Mouse (Mus musculus) C2C12 (cell line): ENCODE data around the gene Scn2b. TPM values are rescaled to one million over a fixed set of nuclear protein-coding genes. Genes with fewer than 3 reads are reported as not detected.

Experiments used
- H3K27me3 ChIP-seq: one replicate; pipeline ENCODE4 v1.6.1; 2011; ENCODE audit not compliant: control insufficient read depth, insufficient read depth, insufficient read length
- H3K36me3 ChIP-seq: one replicate; pipeline ENCODE4 v1.6.1; 2011; ENCODE audit not compliant: control insufficient read depth, insufficient read depth
- H3K4me3 ChIP-seq: one replicate; pipeline ENCODE4 v1.5.1; 2011; ENCODE audit warnings: mild to moderate bottlenecking, control low read depth; ENCODE audit not compliant: poor library complexity, insufficient read depth, severe bottlenecking
- H3K79me2 ChIP-seq: one replicate; pipeline ENCODE4 v1.6.1; 2011; ENCODE audit not compliant: control insufficient read depth, insufficient read depth
- H3K79me3 ChIP-seq: one replicate; pipeline ENCODE4 v1.6.1; 2011; ENCODE audit warnings: low read depth, control low read depth
- H3ac ChIP-seq: one replicate; pipeline ENCODE3; 2011; ENCODE audit warnings: low read depth; ENCODE audit not compliant: control insufficient read depth, insufficient read length
- CEBPB ChIP-seq: IDR thresholded peaks from one replicate; pipeline ENCODE4 v1.6.1; 2011; ENCODE audit warnings: low read depth, mild to moderate bottlenecking, control low read depth, moderate library complexity
- CTCF ChIP-seq: IDR thresholded peaks from one replicate; pipeline ENCODE4 v1.5.1; 2011; ENCODE audit not compliant: control insufficient read depth, insufficient read depth, insufficient read length
- FOSL1 ChIP-seq: IDR thresholded peaks from one replicate; pipeline ENCODE4 v1.8.0; 2011; ENCODE audit warnings: mild to moderate bottlenecking, low read length; ENCODE audit not compliant: poor library complexity, insufficient read depth, severe bottlenecking
- MAX ChIP-seq: IDR thresholded peaks from one replicate; pipeline ENCODE4 v1.6.1; 2011; ENCODE audit warnings: mild to moderate bottlenecking, control low read depth
- MYOD1 ChIP-seq: IDR thresholded peaks from one replicate; pipeline ENCODE4 v1.6.1; 2011; ENCODE audit warnings: low read depth; ENCODE audit not compliant: control insufficient read depth, insufficient read length
- MYOG ChIP-seq: IDR thresholded peaks from one replicate; pipeline ENCODE4 v1.6.1; 2011; ENCODE audit not compliant: control insufficient read depth, insufficient read length; ENCODE audit errors: extremely low read depth
- USF1 ChIP-seq: IDR thresholded peaks from one replicate; pipeline ENCODE4 v1.6.1; 2011; ENCODE audit warnings: low read depth, mild to moderate bottlenecking, control low read depth, moderate library complexity
- polyA plus RNA-seq: library from polyadenylated mRNA; unstranded; fragments of >200 nt; fragmentation: generic; extraction: Trizol; gene quantifications from one replicate; pipeline ENCODE4 v1.2.1, GENCODE M21; 2012; ENCODE audit warnings: missing spikeins

The Scn2b gene
- polyA plus RNA-seq, 1 experiment = not detected

- Histone ChIP-seq H3ac (no peak overlapping the region), H3K4me3 (no peak overlapping the region), H3K79me3 (no peaks in the 10 kb centered on the region), H3K27me3 (peaks cover 78% of the 10 kb centered on the region), H3K36me3 (no peaks in the 10 kb centered on the region), H3K79me2 (no peaks in the 10 kb centered on the region)
- TF ChIP-seq USF1 = no peak
Measured at GRCm38 (mm10) chr9:45133484-45134310, 16.1 kb downstream of the Scn2b start.

- H3K36me3 ChIP-seq = no peaks in the 10 kb centered on the region
- H3ac ChIP-seq = no peak overlapping the region
- H3K4me3 ChIP-seq = no peak overlapping the region
- peaks cover 87% of the 10 kb centered on the region for H3K27me3 ChIP-seq
- H3K79me2 ChIP-seq = no peaks in the 10 kb centered on the region
- TF ChIP-seq USF1 (no peak), CEBPB (no peak), FOSL1 (no peak), CTCF (no peak), MYOD1 (no peak), MYOG (no peak), MAX (no peak)
- H3K79me3 ChIP-seq = no peaks in the 10 kb centered on the region
Measured at GRCm38 (mm10) chr9:45136442-45137169, 19.0 kb downstream of the Scn2b start.

GRCm38 (mm10) chr9:45138191-45139032 lies 20.8 kb downstream of the Scn2b start, which contains the start of gene Scn4b:
Scn4b (plus strand) TSS chr9:45138395.
- H3K36me3 ChIP-seq = no peaks in the 10 kb centered on the region
- peaks cover 86% of the 10 kb centered on the region for H3K27me3 ChIP-seq
- no peaks in the 10 kb centered on the region for H3K79me3 ChIP-seq
- TF ChIP-seq MYOD1 = no peak
- no peak for TF ChIP-seq MAX
- no peak within 1 kb of the TSS for H3ac ChIP-seq
- H3K79me2 ChIP-seq = no peaks in the 10 kb centered on the region
- H3K4me3 ChIP-seq = no peak within 1 kb of the TSS

GRCm38 (mm10) chr9:45139082-45139481 lies 21.5 kb downstream of the Scn2b start:
- H3K36me3 ChIP-seq = no peaks in the 10 kb centered on the region
- H3K79me2 ChIP-seq = no peaks in the 10 kb centered on the region
- H3K79me3 ChIP-seq = no peaks in the 10 kb centered on the region
- H3K27me3 ChIP-seq = peaks cover 88% of the 10 kb centered on the region
- TF ChIP-seq MYOG (no peak), FOSL1 (no peak), MYOD1 (no peak), CTCF (no peak), CEBPB (no peak), USF1 (no peak), MAX (no peak)
- H3K4me3 ChIP-seq = no peak overlapping the region
- H3ac ChIP-seq = no peak overlapping the region

- Histone ChIP-seq H3K36me3 (no peaks in the 10 kb centered on the region), H3K79me2 (no peaks in the 10 kb centered on the region), H3K27me3 (peaks cover 88% of the 10 kb centered on the region), H3K4me3 (no peak overlapping the region), H3K79me3 (no peaks in the 10 kb centered on the region), H3ac (no peak overlapping the region)
- TF ChIP-seq MYOD1 (no peak), CTCF (no peak), USF1 (no peak), MYOG (no peak), MAX (no peak), FOSL1 (no peak), CEBPB (no peak)
Measured at GRCm38 (mm10) chr9:45140945-45141344, 23.4 kb downstream of the Scn2b start.
